10 mouse cellular contexts compared by ENCODE assay signal in genomic region chr9:91382471-91383255, GRCm38 (mm10). TPM values are rescaled to one million over a fixed set of nuclear protein-coding genes. Genes with fewer than 3 reads are reported as not detected.
A peak's percentile ranks its signal among the peaks of the same experiment; 100 is the strongest.
DNase-seq lines count a peak whose midpoint lies in the region; ATAC-seq lines count a peak whose summit lies in the region.
"Had no signal": no experiment of that assay in that cellular context is flagged by ENCODE, and none has a peak within 500 bp of the region (broad histone marks: within the 10 kb centered on the region; RNA-seq: fewer than 3 reads in every experiment).

No protein-coding gene starts in this region.

- ATAC-seq in heart, embryonic 11.5 days (replicated peaks; ENCODE audit: insufficient number of reproducible peaks, low FRiP score, low TSS enrichment) = no peak
- no peak for ATAC-seq in embryonic facial prominence, embryonic 11.5 days (replicated peaks; ENCODE audit: insufficient number of reproducible peaks, low FRiP score, low TSS enrichment, low read depth)
- ATAC-seq in hindbrain, embryonic 15.5 days (ENCODE audit: low FRiP score, low read depth) = no peak
- no peak for ATAC-seq in neural tube, embryonic 13.5 days (ENCODE audit: low read depth)
- no peak for ATAC-seq in monocyte, adult 5-6 weeks (replicated peaks; ENCODE audit: insufficient number of reproducible peaks, low FRiP score, low TSS enrichment, poor library complexity, severe bottlenecking)

- 1% methylated on average over 24 of the region's 24 CpGs for WGBS in heart, embryonic 10.5 days
- WGBS in heart, embryonic 11.5 days (ENCODE audit: insufficient replicate concordance) = 3% methylated on average over 24 of the region's 24 CpGs
- WGBS in embryonic facial prominence, embryonic 11.5 days = 2% methylated on average over 24 of the region's 24 CpGs
- WGBS in hindbrain, embryonic 15.5 days = 3% methylated on average over 24 of the region's 24 CpGs
- WGBS in neural tube, embryonic 13.5 days = 3% methylated on average over 24 of the region's 24 CpGs

- H3K4me3 ChIP-seq in heart, embryonic 10.5 days = no peak overlapping the region
- H3K4me3 ChIP-seq in heart, embryonic 11.5 days (ENCODE audit: low read depth, low read length) = no peak overlapping the region
- no peak overlapping the region for H3K4me3 ChIP-seq in embryonic facial prominence, embryonic 11.5 days (ENCODE audit: low read depth, low read length)
- peak overlapping the region; percentile 46 for H3K4me3 ChIP-seq in hindbrain, embryonic 15.5 days
- H3K4me3 ChIP-seq in neural tube, embryonic 13.5 days = peak overlapping the region; percentile 51

- peaks cover 17% of the 10 kb centered on the region; the same call in 1 of the 2 replicates for H3K4me1 ChIP-seq in heart, embryonic 10.5 days
- H3K4me1 ChIP-seq in heart, embryonic 11.5 days (ENCODE audit: control insufficient read depth, insufficient read depth, low read length) = peaks cover 4% of the 10 kb centered on the region; the same call in 1 of the 2 replicates
- H3K4me1 ChIP-seq in embryonic facial prominence, embryonic 11.5 days (ENCODE audit: control insufficient read depth, insufficient read depth, low read length) = no peaks in the 10 kb centered on the region; the same call in 1 of the 2 replicates
- peaks cover 25% of the 10 kb centered on the region for H3K4me1 ChIP-seq in hindbrain, embryonic 15.5 days (replicated peaks)
- peaks cover 58% of the 10 kb centered on the region for H3K4me1 ChIP-seq in neural tube, embryonic 13.5 days (replicated peaks)

- peaks cover 98% of the 10 kb centered on the region for H3K27me3 ChIP-seq in heart, embryonic 10.5 days (ENCODE audit: insufficient read depth, poor library complexity, severe bottlenecking)
- H3K27me3 ChIP-seq in heart, embryonic 11.5 days (ENCODE audit: control insufficient read depth, insufficient read depth, low read length) = peaks cover 95% of the 10 kb centered on the region
- peaks cover 83% of the 10 kb centered on the region for H3K27me3 ChIP-seq in embryonic facial prominence, embryonic 11.5 days (ENCODE audit: control insufficient read depth, insufficient read depth, low read length)
- peaks cover 39% of the 10 kb centered on the region for H3K27me3 ChIP-seq in hindbrain, embryonic 15.5 days
- peaks cover 85% of the 10 kb centered on the region for H3K27me3 ChIP-seq in neural tube, embryonic 13.5 days

- no peaks in the 10 kb centered on the region for H3K36me3 ChIP-seq in heart, embryonic 10.5 days
- H3K36me3 ChIP-seq in heart, embryonic 11.5 days (ENCODE audit: control insufficient read depth, insufficient read depth, low read length) = no peaks in the 10 kb centered on the region
- H3K36me3 ChIP-seq in embryonic facial prominence, embryonic 11.5 days (replicated peaks; ENCODE audit: control insufficient read depth, insufficient read depth, low read depth, low read length) = no peaks in the 10 kb centered on the region
- no peaks in the 10 kb centered on the region for H3K36me3 ChIP-seq in hindbrain, embryonic 15.5 days
- H3K36me3 ChIP-seq in neural tube, embryonic 13.5 days = no peaks in the 10 kb centered on the region
- H3K36me3 ChIP-seq: lung, embryonic 15.5 days had no signal

- no peak overlapping the region for H3K9ac ChIP-seq in heart, embryonic 11.5 days (ENCODE audit: low read depth, low read length)
- peak overlapping the region; percentile 32; the same call in 1 of the 2 replicates for H3K9ac ChIP-seq in embryonic facial prominence, embryonic 11.5 days (replicated peaks; ENCODE audit: low read length)
- H3K9ac ChIP-seq in hindbrain, embryonic 15.5 days = peak overlapping the region; percentile 49
- peak overlapping the region; percentile 82 for H3K9ac ChIP-seq in neural tube, embryonic 13.5 days
- H3K9ac ChIP-seq: lung, embryonic 15.5 days had no signal

- peak; percentile 74 for DNase-seq in heart, embryonic 10.5 days (ENCODE audit: low spot score)
- no peak for DNase-seq in embryonic facial prominence, embryonic 11.5 days (ENCODE audit: low spot score)
- no peak for DNase-seq in adrenal gland, adult 18-20 months (ENCODE audit: low spot score in 2 of 2)
- DNase-seq in right cerebral cortex, postnatal 14 days = no peak
- DNase-seq: kidney, adult 18-20 months had no signal

- H3K4me2 ChIP-seq in heart, embryonic 11.5 days = no peak overlapping the region
- peak overlapping the region; percentile 7; the same call in 1 of the 2 replicates for H3K4me2 ChIP-seq in embryonic facial prominence, embryonic 11.5 days (ENCODE audit: low read depth, low read length)
- peak overlapping the region; percentile 63 for H3K4me2 ChIP-seq in hindbrain, embryonic 15.5 days
- peak overlapping the region; percentile 75 for H3K4me2 ChIP-seq in neural tube, embryonic 13.5 days

- no peak overlapping the region for H3K27ac ChIP-seq in heart, embryonic 10.5 days
- no peak overlapping the region for H3K27ac ChIP-seq in heart, embryonic 11.5 days (ENCODE audit: low read depth, low read length)
- 0 out of 2 replicates have a peak overlapping the region, but pooled peaks have one; percentile 8 for H3K27ac ChIP-seq in embryonic facial prominence, embryonic 11.5 days (replicated peaks; ENCODE audit: low read depth, low read length)
- H3K27ac ChIP-seq in hindbrain, embryonic 15.5 days (replicated peaks) = peak overlapping the region; percentile 96
- peak overlapping the region; percentile 98 for H3K27ac ChIP-seq in neural tube, embryonic 13.5 days (replicated peaks)
- H3K27ac ChIP-seq: lung, embryonic 15.5 days had no signal

- H3K9me3 ChIP-seq in heart, embryonic 10.5 days = no peaks in the 10 kb centered on the region
- H3K9me3 ChIP-seq in heart, embryonic 11.5 days (replicated peaks; ENCODE audit: control insufficient read depth, low read length) = no peaks in the 10 kb centered on the region
- H3K9me3 ChIP-seq in embryonic facial prominence, embryonic 11.5 days (replicated peaks; ENCODE audit: control insufficient read depth, low read length) = no peaks in the 10 kb centered on the region
- H3K9me3 ChIP-seq in hindbrain, embryonic 15.5 days = no peaks in the 10 kb centered on the region
- H3K9me3 ChIP-seq in neural tube, embryonic 13.5 days = no peaks in the 10 kb centered on the region
- H3K9me3 ChIP-seq: lung, embryonic 15.5 days had no signal

RNA-seq across cellular contexts. Expression of gene Zic1, which starts 17.1 kb away (rescaled TPM):
- not detected in 2 replicates for polyA plus RNA-seq in heart, embryonic 10.5 days (2016; fragmentation: Nextera tagmentation; extraction: Ambion mirVana)
- polyA plus RNA-seq in heart, embryonic 11.5 days (2014; fragmentation: Nextera tagmentation; extraction: Ambion mirVana) = 0.07 TPM in 1 of 2 replicates, not detected in the other
- 3.3 and 3.5 TPM in 2 replicates for polyA plus RNA-seq in embryonic facial prominence, embryonic 11.5 days (2014; fragmentation: Nextera tagmentation; extraction: Ambion mirVana)
- 13.5 and 14.8 TPM in 2 replicates for polyA plus RNA-seq in hindbrain, embryonic 15.5 days (2015; fragmentation: Nextera tagmentation; extraction: Ambion mirVana)
- polyA plus RNA-seq in neural tube, embryonic 13.5 days (2015; fragmentation: Nextera tagmentation; extraction: Ambion mirVana) = 16.5 and 19.9 TPM in 2 replicates
- not detected for total RNA-seq in adrenal gland, adult 18-20 months (2021)
- total RNA-seq in monocyte, adult 5-6 weeks (2017) = not detected in 3 replicates

RNA-seq across cellular contexts. Expression of gene Zic4, which starts 20.4 kb away (rescaled TPM):
- polyA plus RNA-seq in heart, embryonic 10.5 days (2016; fragmentation: Nextera tagmentation; extraction: Ambion mirVana) = 0.13 TPM in 1 of 2 replicates, not detected in the other
- polyA plus RNA-seq in heart, embryonic 11.5 days (2014; fragmentation: Nextera tagmentation; extraction: Ambion mirVana) = 0.23 TPM in 1 of 2 replicates, not detected in the other
- polyA plus RNA-seq in embryonic facial prominence, embryonic 11.5 days (2014; fragmentation: Nextera tagmentation; extraction: Ambion mirVana) = 6.7 and 6.9 TPM in 2 replicates
- 52.6 and 61.6 TPM in 2 replicates for polyA plus RNA-seq in hindbrain, embryonic 15.5 days (2015; fragmentation: Nextera tagmentation; extraction: Ambion mirVana)
- polyA plus RNA-seq in neural tube, embryonic 13.5 days (2015; fragmentation: Nextera tagmentation; extraction: Ambion mirVana) = 43.0 and 51.6 TPM in 2 replicates
- not detected for total RNA-seq in adrenal gland, adult 18-20 months (2021)
- not detected in 3 replicates for total RNA-seq in monocyte, adult 5-6 weeks (2017)
- polyA plus RNA-seq: lung, embryonic 15.5 days had no signal

Comparison
In these comparisons a context has a peak if more than half of its experiments do, and no peak if none do; other contexts are left out.
1. H3K27ac ChIP-seq: peak in embryonic facial prominence, embryonic 11.5 days (single experiment), hindbrain, embryonic 15.5 days (single experiment) and neural tube, embryonic 13.5 days (single experiment); none in heart, embryonic 10.5 days (single experiment) and heart, embryonic 11.5 days (single experiment).
2. H3K4me3 ChIP-seq: peak in hindbrain, embryonic 15.5 days (single experiment) and neural tube, embryonic 13.5 days (single experiment); none in heart, embryonic 10.5 days (single experiment), heart, embryonic 11.5 days (single experiment) and embryonic facial prominence, embryonic 11.5 days (single experiment).